Mouse (Mus musculus) small intestine, adult 2 months (tissue): ENCODE data around the gene Fadd.
A peak's percentile ranks its signal among the peaks of the same experiment; 100 is the strongest.

Experiments
- CTCF ChIP-seq: fragments of 200-500 bp; IDR thresholded peaks from 2 replicates; pipeline ENCODE4 v1.5.1; 2012; ENCODE audit warnings: low read depth, mild to moderate bottlenecking, control low read depth, inconsistent platforms, low read length, moderate library complexity, mixed read lengths; ENCODE audit not compliant: insufficient replicate concordance, insufficient read length; ENCODE audit errors: extremely low read depth
- POLR2A ChIP-seq: fragments of 200-500 bp; IDR thresholded peaks from 2 replicates; pipeline ENCODE4 v1.6.1; 2012; ENCODE audit warnings: low read depth, mild to moderate bottlenecking, control low read depth, inconsistent platforms, low read length, moderate library complexity

DNA sequence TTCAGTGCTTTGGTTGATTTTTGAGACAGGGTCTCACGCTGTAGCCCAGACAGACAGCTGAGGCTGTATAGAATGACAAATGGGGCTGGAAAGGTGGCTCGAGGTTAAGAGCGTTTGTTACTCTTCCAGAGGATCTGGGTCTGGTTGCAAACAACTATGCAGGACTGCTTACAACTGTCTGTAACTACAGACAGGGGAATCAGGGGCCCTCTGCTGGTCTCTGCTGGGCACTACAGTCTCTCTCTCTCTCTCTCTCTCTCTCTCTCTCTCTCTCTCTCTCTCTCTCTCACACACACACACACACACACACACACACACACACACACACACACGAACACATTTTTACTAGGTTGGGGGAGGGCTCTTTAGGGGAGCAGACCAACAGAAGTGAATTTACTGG, 1.4 kb upstream of the Fadd start:
- TF ChIP-seq CTCF (peak; percentile 38; the same call in 1 of the 2 replicates), POLR2A (no peak)
